ENCODE assay signal across 17 mouse cellular contexts in genomic region chrX:61580186-61580585, GRCm38 (mm10).
"Had no signal": no experiment of that assay in that cellular context is flagged by ENCODE, and none has a peak within 500 bp of the region (broad histone marks: within the 10 kb centered on the region; RNA-seq: fewer than 3 reads in every experiment).

No protein-coding gene starts in this region.

- DNase-seq: lung, adult 18-20 months; lung, embryonic 14.5 days; lung, postnatal 10 days; lung, postnatal 4 days; midbrain, embryonic 14.5 days; retina, postnatal 1 day; right cerebral cortex, postnatal 25 days; right cerebral cortex, postnatal 4 days; spleen, adult 18-20 months; thymus, adult 2 months; thymus, postnatal 25 days; thymus, postnatal 4 days had no signal

- H3K4me3 ChIP-seq: midbrain, embryonic 10.5 days; midbrain, embryonic 12.5 days; myocyte; neural tube, embryonic 13.5 days; neural tube, embryonic 15.5 days had no signal

- H3K27ac ChIP-seq: midbrain, embryonic 10.5 days; midbrain, embryonic 12.5 days; neural tube, embryonic 13.5 days; neural tube, embryonic 15.5 days had no signal
